Mouse (Mus musculus): ENCODE measurements around the gene Arl8b.

The Arl8b gene

DNA sequence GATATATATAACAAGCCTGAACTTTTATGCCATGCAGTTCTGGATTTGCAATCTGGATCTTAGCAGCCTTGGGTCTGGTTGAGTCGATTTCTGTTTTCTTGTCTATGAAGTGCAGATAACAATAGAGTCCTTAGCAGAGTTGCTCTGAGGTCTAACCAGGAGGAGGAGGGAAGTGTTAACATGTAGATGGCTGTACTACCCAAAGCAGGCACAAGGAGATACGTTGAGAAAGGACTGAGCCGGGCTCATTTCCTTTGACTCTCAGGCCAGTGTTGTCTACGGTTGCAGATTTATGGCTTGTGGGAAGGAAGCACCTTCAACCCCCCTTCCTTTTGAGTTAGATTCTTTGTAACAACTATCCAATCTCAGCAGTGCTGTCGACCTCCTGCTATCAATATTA is 1.9 kb downstream of the Arl8b start:
- DNase-seq (ENCODE audit: low spot score) = no peak

DNA sequence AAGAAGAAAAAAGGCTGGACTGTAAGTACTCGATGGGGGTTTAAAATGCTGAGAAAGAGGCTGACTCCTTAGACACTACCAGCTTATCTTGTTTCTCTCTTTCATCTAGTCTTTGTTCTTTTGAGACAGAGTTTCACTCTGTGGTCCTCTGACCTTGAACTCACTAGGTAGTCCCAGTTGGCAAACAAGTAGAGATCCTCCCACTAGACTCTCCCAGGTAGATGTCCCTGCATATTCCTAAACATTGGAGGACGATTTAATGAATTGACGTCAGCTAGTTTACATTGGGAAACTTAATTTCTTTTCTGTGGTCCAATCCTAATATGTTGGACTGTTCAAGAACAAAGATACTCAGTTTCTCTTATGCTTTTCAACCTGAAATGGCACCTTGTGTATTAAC is 2.7 kb downstream of the Arl8b start:
- DNase-seq (ENCODE audit: low spot score) = no peak

DNA sequence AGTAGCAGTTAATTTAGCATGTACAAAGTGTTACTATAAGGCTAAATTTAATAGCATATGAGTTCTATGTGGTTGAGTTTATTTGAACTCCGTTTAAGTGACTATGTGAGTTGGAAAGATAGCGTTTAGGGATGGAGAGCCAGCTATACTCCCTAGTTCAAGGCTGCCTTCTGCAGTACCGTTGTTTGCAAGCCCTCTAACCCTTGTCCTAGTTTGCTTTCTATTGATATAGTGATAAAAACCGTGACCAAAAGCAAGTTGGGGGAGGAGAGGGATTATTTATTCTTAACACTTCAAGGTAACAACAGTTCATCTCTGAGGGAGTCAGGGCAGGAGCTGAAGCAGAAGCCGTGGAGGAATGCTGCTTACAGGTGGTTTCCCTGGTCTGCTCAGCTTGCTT is 8.6 kb downstream of the Arl8b start:
- DNase-seq (ENCODE audit: low spot score) = no peak

DNA sequence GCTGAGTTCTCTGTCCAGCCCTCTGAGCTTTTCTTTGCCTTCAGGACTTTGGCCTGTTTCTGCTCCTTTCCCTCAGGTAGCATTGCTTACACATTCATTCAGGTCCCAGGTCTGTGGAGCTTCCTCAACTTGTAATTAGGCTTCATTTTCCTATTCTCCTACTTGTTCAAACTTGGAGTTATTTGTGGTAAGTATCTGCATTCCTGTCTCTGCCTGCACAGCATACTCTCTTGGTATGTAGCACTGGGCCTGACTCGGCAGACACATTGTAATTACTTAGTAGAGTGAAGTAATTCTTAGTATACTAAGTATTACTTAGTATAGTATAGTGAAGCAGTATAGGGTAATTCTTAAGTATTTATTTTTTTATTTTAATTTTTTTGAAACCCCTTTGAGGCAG is 13.0 kb downstream of the Arl8b start:
- no peak for DNase-seq (ENCODE audit: low spot score)

DNA sequence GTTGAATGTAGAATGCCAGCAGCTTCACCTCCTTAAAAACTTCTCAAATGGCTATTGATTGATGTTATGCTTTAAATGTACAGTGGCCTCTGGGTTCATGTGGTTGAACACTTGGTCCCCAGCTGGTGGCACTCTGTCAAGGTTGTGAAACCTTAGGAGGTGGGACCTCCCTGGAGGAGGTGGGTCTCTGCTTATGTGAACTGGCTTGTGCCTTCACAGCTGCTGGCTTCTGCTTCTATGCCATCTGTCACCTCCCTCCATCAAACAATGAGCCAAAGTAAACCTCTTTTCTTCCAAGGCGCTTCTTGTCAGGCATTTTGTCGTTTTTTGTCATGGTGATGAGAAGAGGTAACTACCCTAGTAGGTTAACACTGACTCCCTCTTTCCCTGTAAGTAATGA is 13.8 kb downstream of the Arl8b start:
- no peak for DNase-seq (ENCODE audit: low spot score)

DNA sequence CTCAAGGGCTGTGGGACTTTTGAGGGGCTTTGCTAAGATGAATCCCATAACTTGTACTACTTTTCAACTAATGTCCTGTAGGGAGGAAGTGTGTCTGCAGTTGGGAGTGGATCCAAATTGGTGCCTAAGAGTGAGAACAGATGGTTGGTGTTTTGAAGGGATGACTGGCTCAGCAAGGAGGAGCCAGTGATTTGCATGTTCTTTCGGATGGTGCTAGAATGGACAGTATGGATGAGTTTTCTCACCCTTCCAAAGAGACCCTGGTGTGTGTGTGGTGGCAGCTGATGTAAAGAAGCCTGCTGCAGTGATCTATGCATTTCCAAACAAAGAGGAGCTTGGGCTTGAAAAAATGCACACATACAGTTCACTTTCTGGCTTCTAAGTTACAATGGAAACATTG is 22.3 kb downstream of the Arl8b start:
- no peak for DNase-seq (ENCODE audit: low spot score)

DNA sequence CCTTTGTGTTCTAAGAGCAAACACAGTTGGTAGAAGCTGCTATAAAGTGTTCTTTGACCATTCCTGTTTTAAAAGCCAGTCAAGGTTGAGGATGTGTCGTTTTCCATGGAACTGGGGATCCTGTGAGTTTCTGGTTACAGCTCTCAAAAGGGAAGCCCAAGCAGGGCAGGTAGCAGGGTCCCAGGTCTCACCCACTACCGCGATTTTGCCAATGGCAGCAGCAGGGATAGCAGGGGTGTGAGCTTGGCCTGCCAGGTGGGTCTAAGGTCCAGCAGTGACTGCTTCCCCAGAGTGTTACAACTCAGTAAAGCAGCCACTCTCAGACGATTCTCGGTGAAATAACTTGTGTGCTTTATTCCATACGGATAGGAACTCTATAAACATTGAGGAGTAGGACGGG is 23.0 kb downstream of the Arl8b start:
- DNase-seq (ENCODE audit: low spot score) = no peak

DNA sequence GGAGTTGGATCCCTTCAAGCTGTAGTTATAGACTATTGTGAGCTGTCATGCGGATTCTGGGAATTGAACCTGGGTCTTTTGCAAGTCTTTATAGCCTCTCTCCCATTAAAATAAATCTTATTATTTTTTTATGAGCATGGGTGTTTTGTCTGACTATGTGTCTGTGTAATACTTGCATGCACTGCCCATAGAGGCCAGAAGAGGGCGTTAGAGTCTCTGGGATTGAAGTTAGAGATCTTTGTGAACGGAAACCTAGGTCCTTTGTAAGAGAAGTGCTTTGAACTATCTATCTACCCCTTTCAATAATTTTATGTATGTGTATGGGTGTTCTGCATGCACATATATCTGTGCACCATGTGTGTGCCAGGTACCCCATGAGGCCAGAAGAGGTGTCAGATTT is 24.5 kb downstream of the Arl8b start:
- no peak for DNase-seq (ENCODE audit: low spot score)

DNA sequence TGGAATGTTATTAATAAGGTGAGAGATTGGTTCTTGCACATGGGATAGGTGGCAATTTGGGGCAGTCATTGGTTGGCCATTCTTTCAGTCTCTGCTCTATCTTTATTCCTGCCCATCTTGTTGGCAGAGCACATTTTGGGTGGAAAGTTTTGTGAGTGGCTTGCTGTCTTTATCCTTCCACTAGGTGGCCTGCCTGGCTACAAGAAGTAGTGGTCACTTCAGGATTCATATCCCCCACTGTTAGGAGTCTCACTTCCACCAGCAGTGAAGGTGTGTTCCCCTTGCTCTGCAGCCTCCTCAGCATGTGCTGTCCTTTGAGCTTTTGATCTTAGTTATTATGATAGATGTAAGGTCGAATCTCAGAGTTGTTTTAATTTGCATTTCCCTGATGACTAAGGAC is 25.9 kb downstream of the Arl8b start:
- no peak for DNase-seq (ENCODE audit: low spot score)

DNA sequence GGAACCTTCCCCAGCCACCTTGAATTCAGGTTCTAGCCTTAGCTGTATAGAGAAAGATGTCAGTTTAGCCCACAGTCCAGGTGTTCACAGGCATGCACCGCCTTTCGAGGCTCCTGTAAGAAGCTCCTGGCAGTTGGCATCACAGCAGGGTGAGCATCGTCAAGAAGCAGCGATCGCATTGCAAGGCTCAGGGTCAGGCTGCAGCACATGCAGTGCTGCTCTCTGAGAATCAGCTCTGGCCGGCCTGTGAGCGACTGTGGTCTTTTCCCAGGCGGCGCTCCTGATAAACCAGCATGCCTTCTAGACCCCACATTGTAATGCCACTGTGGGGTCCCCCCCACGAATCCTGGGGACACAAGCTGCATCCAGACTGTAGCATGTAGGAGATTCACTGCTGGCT is 27.3 kb downstream of the Arl8b start:
- DNase-seq (ENCODE audit: low spot score) = no peak

DNA sequence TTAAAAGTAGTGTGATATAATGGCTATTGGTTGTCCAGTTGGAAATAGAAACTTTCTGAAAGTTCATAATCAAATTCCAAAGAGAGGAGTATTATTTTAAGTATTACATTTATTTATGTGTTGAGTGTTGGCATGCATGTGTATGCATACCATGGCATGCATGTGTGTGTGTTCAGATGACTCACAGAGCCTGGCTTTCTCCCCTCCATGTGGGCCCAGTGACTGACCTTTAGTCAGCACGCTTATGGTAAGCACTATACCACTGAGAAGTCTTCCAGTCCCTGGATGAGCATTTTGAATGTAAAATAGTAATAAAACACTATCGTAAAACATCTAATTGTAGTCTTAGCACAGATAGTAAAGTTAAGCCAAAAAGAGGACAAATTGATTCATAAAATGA is 29.2 kb downstream of the Arl8b start:
- DNase-seq (ENCODE audit: low spot score) = no peak

DNA sequence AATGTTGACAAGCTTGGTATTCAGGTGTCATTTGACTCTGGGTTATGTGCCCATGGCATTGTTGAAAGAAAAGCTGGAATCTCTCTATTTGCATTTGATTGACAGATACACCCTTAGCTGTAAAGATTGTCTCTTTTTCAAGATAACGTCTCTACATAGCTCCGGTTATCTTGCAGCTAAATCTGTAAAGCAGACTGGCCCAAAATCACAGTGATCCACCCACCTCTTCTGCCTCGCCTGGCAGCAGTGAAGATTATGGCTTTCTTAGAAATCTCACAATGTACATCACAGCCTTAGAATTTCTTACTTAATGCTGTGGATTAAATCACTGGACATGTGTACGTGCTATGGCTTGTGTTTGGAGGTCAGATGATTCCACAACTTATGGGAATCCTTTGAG is 34.6 kb downstream of the Arl8b start:
- DNase-seq (ENCODE audit: low spot score) = no peak

DNA sequence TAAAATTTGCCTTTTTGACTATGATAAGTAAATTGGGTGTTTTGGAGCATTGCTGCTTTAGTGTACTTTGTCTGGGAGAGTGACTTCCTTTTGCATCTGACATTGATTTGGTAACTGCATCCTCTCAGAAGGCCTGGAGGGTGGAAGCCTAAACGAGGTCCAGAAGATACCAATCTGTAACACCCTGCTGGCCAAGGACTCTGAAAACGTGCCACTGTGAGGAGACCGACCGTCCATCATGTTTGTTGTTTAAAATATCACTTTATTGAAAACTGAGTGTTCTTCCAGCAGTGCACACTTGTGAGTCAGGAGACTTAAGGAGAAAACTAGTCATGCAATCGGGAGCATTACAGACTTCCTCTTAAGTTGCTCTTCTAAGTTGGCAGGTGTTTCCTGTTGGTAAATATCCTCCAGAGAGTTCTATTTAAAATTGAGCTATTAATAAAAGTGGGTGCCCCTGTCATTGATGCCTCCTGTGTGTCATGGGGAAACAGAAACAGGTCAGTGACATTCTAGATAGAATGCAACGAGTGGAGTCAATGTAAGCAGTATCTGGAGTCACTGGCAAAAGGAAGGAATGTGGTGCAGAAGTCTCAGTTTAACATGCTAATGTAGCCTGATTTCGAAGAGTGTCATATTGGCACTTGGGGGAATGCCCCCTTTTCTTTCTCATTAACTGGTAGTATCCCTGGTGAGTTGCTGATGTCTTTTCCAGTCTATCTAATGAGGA is 42.1 kb downstream of the Arl8b start:
- DNase-seq (ENCODE audit: low spot score) = no peak

DNA sequence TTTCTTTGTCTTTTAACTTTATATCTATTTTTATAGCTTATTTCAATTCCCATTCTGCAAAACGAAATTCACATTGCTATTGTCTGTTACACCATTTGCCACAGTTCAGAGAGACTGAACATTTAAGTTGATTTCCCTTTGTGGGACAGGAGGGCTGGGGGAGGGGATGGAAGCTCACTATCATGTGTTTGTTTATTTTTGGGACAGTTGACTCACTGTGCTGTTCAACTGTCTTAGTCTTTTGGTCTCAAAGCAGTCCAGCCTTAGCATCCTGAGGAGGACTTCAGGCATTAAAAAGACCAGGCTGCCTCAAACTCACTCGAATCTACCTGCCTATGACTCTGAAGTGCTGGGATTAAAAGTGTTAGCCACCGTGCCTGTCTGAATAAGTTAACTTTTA is 43.2 kb downstream of the Arl8b start:
- no peak for DNase-seq (ENCODE audit: low spot score)

DNA sequence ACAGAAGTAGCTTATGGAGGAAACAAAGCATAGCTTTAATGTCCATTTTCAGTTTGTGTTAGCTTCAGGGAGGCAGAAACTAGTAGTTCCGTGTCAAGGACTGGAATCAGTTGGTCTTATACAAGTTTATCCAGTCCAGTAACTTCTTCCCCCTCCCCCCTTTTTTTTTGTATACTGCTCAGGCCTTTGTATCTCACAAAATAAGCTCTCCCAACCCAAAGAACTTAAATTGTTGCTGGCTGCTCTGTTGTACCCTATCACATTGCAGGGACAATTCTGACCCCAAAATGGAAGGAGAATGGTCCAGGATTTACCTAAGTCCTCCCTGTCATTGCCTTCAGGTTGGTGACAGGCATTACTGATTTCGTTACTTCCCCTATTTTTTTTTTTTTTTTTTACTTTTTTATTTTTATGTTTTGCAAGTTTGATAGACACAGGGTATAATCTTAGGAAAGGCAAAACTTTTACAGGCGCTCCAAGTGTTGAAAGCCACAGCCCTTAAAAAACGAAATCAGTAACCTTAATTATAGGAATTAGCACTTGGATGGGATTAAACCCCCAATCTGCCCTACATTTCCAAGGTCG is 44.5 kb downstream of the Arl8b start:
- DNase-seq (ENCODE audit: low spot score) = no peak

DNA sequence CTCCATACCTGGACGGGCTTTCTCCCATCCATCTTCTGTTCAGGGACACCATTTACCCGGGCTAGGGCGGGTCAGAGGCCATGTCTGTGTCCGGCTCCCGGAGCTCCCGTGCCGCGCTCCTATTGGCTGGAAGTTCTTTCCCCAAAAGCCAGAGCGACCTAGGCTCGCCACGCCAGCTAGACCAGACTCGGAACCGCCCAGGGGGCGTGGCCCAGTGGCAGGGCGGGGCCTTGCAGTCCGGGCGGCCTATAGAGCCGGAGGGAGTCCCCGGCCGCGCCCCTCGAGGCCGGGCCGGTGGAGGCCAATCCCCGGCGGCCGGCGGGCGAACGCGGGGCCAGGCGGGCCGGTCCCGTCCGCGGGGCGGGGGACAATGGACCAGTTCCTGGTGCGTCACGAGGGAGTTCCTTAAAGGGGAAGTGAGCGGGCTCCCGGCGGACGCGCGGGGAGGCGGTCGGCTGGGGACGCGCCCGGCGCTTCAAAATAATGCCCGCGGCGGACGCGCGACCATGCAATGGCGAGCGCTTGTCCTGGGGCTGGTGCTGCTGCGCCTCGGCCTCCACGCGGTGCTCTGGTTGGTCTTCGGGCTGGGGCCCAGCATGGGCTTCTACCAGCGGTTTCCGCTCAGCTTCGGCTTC is 45.5 kb downstream of the Arl8b start, which contains the start of gene Edem1:
TSS of gene Edem1 (plus strand) at position 408 of the 635 bp plus-strand sequence.
- peak; percentile 87 for DNase-seq (ENCODE audit: low spot score)

DNA sequence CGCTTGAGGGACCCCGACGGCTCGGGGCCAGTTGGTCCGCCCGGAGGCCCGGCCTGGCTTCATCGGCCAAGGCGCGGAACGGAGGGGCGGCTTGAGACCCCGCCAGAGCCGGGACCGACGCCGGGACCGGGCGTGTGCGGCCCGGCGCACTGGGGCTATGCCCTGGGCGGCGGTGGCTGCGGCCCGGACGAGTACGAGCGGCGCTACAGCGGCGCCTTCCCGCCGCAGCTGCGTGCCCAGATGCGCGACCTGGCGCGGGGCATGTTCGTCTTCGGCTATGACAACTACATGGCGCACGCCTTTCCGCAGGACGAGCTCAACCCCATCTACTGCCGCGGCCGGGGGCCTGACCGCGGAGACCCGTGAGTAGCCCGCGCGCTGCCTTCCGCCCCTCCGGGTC is 46.0 kb downstream of the Arl8b start:
- no peak for DNase-seq (ENCODE audit: low spot score)

DNA sequence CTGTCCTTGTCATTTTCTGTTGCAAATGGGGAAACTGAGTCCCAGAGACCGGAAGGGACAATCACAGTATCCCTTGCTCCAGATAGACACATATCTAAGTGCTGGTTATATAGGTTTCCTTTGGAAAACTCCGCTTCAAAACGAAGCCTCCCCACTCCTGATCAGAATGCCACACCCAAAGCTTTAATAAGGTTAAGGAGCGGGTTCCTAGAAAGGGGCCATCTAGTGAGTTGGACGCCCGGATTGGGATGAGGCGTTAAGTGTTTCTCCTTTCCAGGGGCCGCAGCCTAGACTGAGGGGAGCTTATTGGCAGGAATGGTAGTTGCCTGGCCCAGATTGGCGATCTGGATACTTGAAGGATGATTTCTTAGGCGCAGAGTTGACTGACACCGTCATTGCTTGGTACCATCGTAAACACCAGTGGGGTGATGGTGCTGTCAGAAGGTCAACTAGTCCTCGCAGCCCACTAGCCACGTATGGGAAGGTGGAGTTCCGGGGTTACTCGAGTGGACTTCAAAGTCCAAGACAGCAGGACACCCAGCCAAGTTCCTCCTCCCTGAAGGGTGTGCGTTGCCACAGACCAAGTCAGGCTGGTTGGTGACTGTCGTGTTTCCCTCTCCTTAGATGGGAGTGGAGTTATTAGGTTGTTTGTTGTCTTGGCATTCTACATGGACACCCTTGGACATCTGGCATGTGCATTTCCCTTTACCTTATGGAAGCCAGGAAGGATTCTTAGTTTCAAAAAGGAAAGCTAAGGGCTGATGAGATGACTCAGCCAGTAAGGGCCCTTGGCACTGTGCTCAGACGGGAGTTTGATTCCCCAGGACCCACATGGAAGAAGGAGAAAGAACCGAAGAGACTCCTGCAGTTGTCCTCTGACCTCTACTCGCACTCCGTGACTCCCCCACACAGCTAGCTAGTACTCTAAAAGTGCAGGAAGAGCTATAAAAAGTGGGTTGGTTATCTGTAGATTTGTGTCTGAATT is 46.8 kb downstream of the Arl8b start:
- DNase-seq (ENCODE audit: low spot score) = no peak

DNA sequence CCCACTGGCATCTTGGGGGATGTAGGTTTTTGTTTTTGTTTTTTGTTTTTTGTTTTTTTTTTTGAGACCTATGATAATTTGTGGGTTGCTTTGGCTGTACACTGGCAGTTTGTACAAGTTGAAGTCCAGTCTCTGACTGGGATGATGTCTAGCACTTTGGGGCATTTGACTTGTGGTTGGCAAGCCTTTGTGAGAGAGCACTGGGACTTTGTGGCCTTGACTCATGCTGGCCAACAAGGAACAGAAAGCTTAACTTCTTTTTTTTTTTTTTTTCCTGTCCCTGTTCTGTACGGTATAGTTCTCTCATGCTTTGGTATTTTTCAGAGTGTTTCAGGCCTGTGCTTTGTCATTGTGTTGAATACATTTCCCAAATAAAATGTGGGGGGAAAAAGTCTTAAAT is 49.3 kb downstream of the Arl8b start:
- no peak for DNase-seq (ENCODE audit: low spot score)

DNA sequence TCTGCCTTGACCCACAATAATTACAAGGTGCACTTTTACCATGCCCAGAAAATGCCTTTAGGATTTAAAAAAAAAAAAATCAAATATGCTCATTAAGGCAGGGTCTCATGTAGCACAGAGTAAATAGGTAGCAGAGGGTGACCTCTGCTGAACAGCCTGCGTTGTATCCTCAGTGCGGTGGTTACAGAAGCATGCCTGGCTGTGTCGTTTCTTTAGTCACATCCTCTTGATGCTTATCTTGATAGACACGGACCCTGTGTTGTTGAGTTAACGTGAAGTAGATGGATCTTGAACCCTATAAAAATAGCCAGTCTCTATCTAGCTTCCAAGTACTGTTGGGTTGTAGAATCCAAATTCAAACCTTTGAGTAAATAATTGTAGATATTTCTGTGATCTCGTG is 50.1 kb downstream of the Arl8b start:
- no peak for DNase-seq (ENCODE audit: low spot score)

DNA sequence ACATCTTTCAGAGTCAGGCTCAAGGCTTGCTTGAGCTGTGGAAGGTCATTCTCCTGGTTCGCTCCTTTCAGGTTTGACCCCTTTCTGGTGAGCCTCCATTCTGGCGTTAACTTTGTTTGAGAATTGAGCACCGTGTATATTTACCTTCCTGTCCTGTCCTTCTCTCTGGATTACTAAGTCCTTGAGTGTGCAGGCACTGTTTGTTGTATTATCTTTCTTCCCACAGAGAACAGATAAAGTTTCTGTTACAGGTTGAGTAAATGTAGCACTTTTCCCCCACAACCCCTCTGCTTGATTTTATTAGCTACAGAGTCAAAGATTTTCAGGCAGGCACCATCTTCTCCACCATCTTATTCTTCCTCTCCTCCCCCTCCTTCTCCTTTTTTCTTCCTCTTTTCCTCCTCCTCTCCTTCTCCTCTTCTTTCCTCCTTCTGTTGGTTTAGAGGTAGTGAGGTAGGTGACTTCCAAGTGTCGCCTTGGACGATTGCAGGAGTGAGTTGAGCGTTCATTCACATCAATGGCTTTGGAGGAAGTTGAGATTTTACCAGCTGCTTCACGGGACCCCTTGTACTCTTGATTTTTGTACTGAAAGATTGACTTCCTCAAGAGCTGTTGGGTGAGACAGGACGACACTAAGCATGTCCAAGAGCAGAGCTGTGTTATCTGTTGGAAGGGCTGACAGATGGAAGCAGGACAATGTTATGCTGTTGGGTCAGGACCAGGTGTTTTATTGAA is 51.2 kb downstream of the Arl8b start:
- DNase-seq (ENCODE audit: low spot score) = no peak

All from layer of hippocampus, adult 9-10 months (tissue).